Mouse (Mus musculus) thymus, adult 2 months (tissue): ENCODE data around the gene Iqcj.

Source experiments
- CTCF ChIP-seq: fragments of 200-500 bp; IDR thresholded peaks from 2 replicates; pipeline ENCODE4 v1.5.1; 2012; ENCODE audit warnings: mild to moderate bottlenecking, control low read depth, low read length, moderate library complexity, borderline replicate concordance; ENCODE audit not compliant: control insufficient read depth, poor library complexity, insufficient read depth; ENCODE audit errors: extremely low read depth
- POLR2A ChIP-seq: fragments of 200-500 bp; IDR thresholded peaks from 2 replicates; pipeline ENCODE4 v1.6.1; 2012; ENCODE audit warnings: mild to moderate bottlenecking, low read length, control low read depth, moderate library complexity; ENCODE audit not compliant: control insufficient read depth, poor library complexity, insufficient read depth; ENCODE audit errors: extremely low read depth

- no peak for TF ChIP-seq CTCF
- no peak for TF ChIP-seq POLR2A
Measured at GRCm38 (mm10) chr3:67960133-67960532, 68.1 kb downstream of the Iqcj start.
